Mouse (Mus musculus) cerebellum, adult 9-11 months (tissue): Measurements from ENCODE around the gene Vamp1.

ENCODE experiments used
- DNase-seq: peaks from one replicate; pipeline ENCODE4 v3.0.0; 2022

The Vamp1 gene

GRCm38 (mm10) chr6:125291329-125291728 is 76.0 kb downstream of the Vamp1 start:
- DNase-seq: no peak

- DNase-seq: no peak
Measured at GRCm38 (mm10) chr6:125292256-125292655, 76.9 kb downstream of the Vamp1 start.

- DNase-seq: no peak
Measured at GRCm38 (mm10) chr6:125294049-125294448, 78.7 kb downstream of the Vamp1 start.
